Mouse (Mus musculus) forebrain, embryonic 13.5 days (tissue): ENCODE results near the gene Gm11985. TPM values are rescaled to one million over a fixed set of nuclear protein-coding genes. Genes with fewer than 3 reads are reported as not detected.

ENCODE experiments used
- ATAC-seq: fragments of 200-750 bp; cut with Nextera tagmentation; 2 replicates; pipeline ENCODE4 v1.8.0; 2017
- H3K27ac ChIP-seq: fragments of 300-500 bp; sonication (generic); 2 replicates; pipeline ENCODE4 v1.5.1; 2015; ENCODE audit warnings: inconsistent platforms, mild to moderate bottlenecking, moderate library complexity
- H3K27me3 ChIP-seq: fragments of 300-500 bp; sonication (generic); 2 replicates; pipeline ENCODE4 v1.6.1; 2015; ENCODE audit warnings: mild to moderate bottlenecking, inconsistent platforms
- H3K36me3 ChIP-seq: fragments of 300-500 bp; sonication (generic); 2 replicates; pipeline ENCODE4 v1.6.1; 2015; ENCODE audit warnings: mild to moderate bottlenecking, inconsistent platforms; ENCODE audit not compliant: poor library complexity, severe bottlenecking
- H3K4me1 ChIP-seq: fragments of 300-500 bp; sonication (generic); 2 replicates; pipeline ENCODE4 v1.6.1; 2015; ENCODE audit warnings: inconsistent platforms
- H3K4me2 ChIP-seq: fragments of 300-500 bp; sonication (generic); 2 replicates; pipeline ENCODE4 v1.6.1; 2015; ENCODE audit warnings: inconsistent platforms, mild to moderate bottlenecking, moderate library complexity
- H3K4me3 ChIP-seq: fragments of 300-500 bp; sonication (generic); 2 replicates; pipeline ENCODE4 v1.5.1; 2015; ENCODE audit warnings: mild to moderate bottlenecking, inconsistent platforms
- H3K9ac ChIP-seq: fragments of 300-500 bp; sonication (generic); 2 replicates; pipeline ENCODE4 v1.6.1; 2015; ENCODE audit warnings: mild to moderate bottlenecking, inconsistent platforms
- H3K9me3 ChIP-seq: fragments of 300-500 bp; sonication (generic); replicated peaks from 2 replicates; pipeline ENCODE4 v1.6.1; 2016; ENCODE audit warnings: inconsistent platforms
- WGBS: fragments of 180-500 bp; shearing (Covaris S2); methylation state at CpG from one replicate; pipeline ENCODE4 v1.1.7; 2015; 5-methylcytosine and 5-hydroxymethylcytosine counted together
- polyA plus RNA-seq: library from polyadenylated mRNA; unstranded; fragments of >200 nt; fragmentation: Nextera tagmentation; extraction: Ambion mirVana; gene quantifications from 2 replicates; pipeline ENCODE4 v1.2.1, GENCODE M21; 2015

The Gm11985 gene
- polyA plus RNA-seq, 1 experiment from 2014 or later = not detected

GRCm38 (mm10) chr11:7173664-7174063 is 14.7 kb downstream of the Gm11985 start:
- Histone ChIP-seq H3K9me3 (no peaks in the 10 kb centered on the region), H3K27ac (no peak overlapping the region), H3K36me3 (no peaks in the 10 kb centered on the region), H3K9ac (no peak overlapping the region), H3K4me2 (no peak overlapping the region), H3K4me1 (no peaks in the 10 kb centered on the region), H3K4me3 (no peak overlapping the region), H3K27me3 (no peaks in the 10 kb centered on the region)
- WGBS = 80% methylated on average over 6 of the region's 6 CpGs
- no peak for ATAC-seq

- WGBS = 95% methylated on average over 1 of the region's 1 CpGs
- no peaks in the 10 kb centered on the region for H3K36me3 ChIP-seq
- H3K4me3 ChIP-seq = no peak overlapping the region
- H3K9me3 ChIP-seq = no peaks in the 10 kb centered on the region
- ATAC-seq = no peak
- H3K27me3 ChIP-seq = no peaks in the 10 kb centered on the region
- H3K9ac ChIP-seq = no peak overlapping the region
- no peak overlapping the region for H3K4me2 ChIP-seq
- no peaks in the 10 kb centered on the region for H3K4me1 ChIP-seq
- H3K27ac ChIP-seq = no peak overlapping the region
Observed at GRCm38 (mm10) chr11:7169645-7170044, 18.7 kb downstream of the Gm11985 start.

GRCm38 (mm10) chr11:7164416-7164815 is 24.0 kb downstream of the Gm11985 start:
- Histone ChIP-seq H3K9ac (no peak overlapping the region), H3K9me3 (no peaks in the 10 kb centered on the region), H3K27me3 (no peaks in the 10 kb centered on the region), H3K4me3 (no peak overlapping the region), H3K27ac (no peak overlapping the region), H3K36me3 (no peaks in the 10 kb centered on the region), H3K4me2 (no peak overlapping the region), H3K4me1 (peaks cover 10% of the 10 kb centered on the region; the same call in 1 of the 2 replicates)
- WGBS = 24% methylated on average over 4 of the region's 4 CpGs
- ATAC-seq = no peak

GRCm38 (mm10) chr11:7161502-7162174 is 26.7 kb downstream of the Gm11985 start:
- ATAC-seq = peak; percentile 49
- H3K36me3 ChIP-seq = no peaks in the 10 kb centered on the region
- H3K4me2 ChIP-seq = no peak overlapping the region
- 77% methylated on average over 8 of the region's 8 CpGs for WGBS
- H3K27ac ChIP-seq = no peak overlapping the region
- no peak overlapping the region for H3K9ac ChIP-seq
- no peaks in the 10 kb centered on the region for H3K9me3 ChIP-seq
- H3K4me3 ChIP-seq = no peak overlapping the region
- no peaks in the 10 kb centered on the region for H3K27me3 ChIP-seq
- H3K4me1 ChIP-seq = peaks cover 10% of the 10 kb centered on the region; the same call in 1 of the 2 replicates

GRCm38 (mm10) chr11:7160637-7161101 is 27.7 kb downstream of the Gm11985 start:
- Histone ChIP-seq H3K4me3 (no peak overlapping the region), H3K4me2 (no peak overlapping the region), H3K36me3 (no peaks in the 10 kb centered on the region), H3K4me1 (peaks cover 10% of the 10 kb centered on the region; the same call in 1 of the 2 replicates), H3K27me3 (no peaks in the 10 kb centered on the region), H3K27ac (no peak overlapping the region), H3K9ac (no peak overlapping the region), H3K9me3 (no peaks in the 10 kb centered on the region)
- 38% methylated on average over 4 of the region's 4 CpGs for WGBS
- ATAC-seq = peak; percentile 52; the same call in 1 of the 2 replicates

- peaks cover 10% of the 10 kb centered on the region; the same call in 1 of the 2 replicates for H3K4me1 ChIP-seq
- H3K4me3 ChIP-seq = no peak overlapping the region
- WGBS = 82% methylated on average over 6 of the region's 6 CpGs
- H3K27ac ChIP-seq = no peak overlapping the region
- H3K9me3 ChIP-seq = no peaks in the 10 kb centered on the region
- H3K27me3 ChIP-seq = no peaks in the 10 kb centered on the region
- H3K36me3 ChIP-seq = no peaks in the 10 kb centered on the region
- no peak overlapping the region for H3K4me2 ChIP-seq
- H3K9ac ChIP-seq = no peak overlapping the region
- no peak for ATAC-seq
Observed at GRCm38 (mm10) chr11:7160146-7160545, 28.2 kb downstream of the Gm11985 start.

- no peak overlapping the region for H3K27ac ChIP-seq
- H3K9ac ChIP-seq = no peak overlapping the region
- H3K27me3 ChIP-seq = no peaks in the 10 kb centered on the region
- H3K36me3 ChIP-seq = no peaks in the 10 kb centered on the region
- H3K4me1 ChIP-seq = peaks cover 6% of the 10 kb centered on the region; the same call in 1 of the 2 replicates
- no peak overlapping the region for H3K4me3 ChIP-seq
- 78% methylated on average over 6 of the region's 6 CpGs for WGBS
- no peaks in the 10 kb centered on the region for H3K9me3 ChIP-seq
- H3K4me2 ChIP-seq = no peak overlapping the region
- no peak for ATAC-seq
Observed at GRCm38 (mm10) chr11:7158196-7158595, 30.2 kb downstream of the Gm11985 start.

GRCm38 (mm10) chr11:7156427-7156826 is 31.9 kb downstream of the Gm11985 start:
- Histone ChIP-seq H3K4me3 (no peak overlapping the region), H3K4me1 (peaks cover 6% of the 10 kb centered on the region; the same call in 1 of the 2 replicates), H3K9ac (no peak overlapping the region), H3K9me3 (no peaks in the 10 kb centered on the region), H3K4me2 (no peak overlapping the region), H3K27ac (no peak overlapping the region), H3K36me3 (no peaks in the 10 kb centered on the region), H3K27me3 (no peaks in the 10 kb centered on the region)
- WGBS = 82% methylated on average over 4 of the region's 4 CpGs
- ATAC-seq = no peak

GRCm38 (mm10) chr11:7153081-7153480 is 35.3 kb downstream of the Gm11985 start:
- H3K27me3 ChIP-seq = no peaks in the 10 kb centered on the region
- H3K4me1 ChIP-seq = no peaks in the 10 kb centered on the region
- ATAC-seq = no peak
- H3K27ac ChIP-seq = no peak overlapping the region
- no peaks in the 10 kb centered on the region for H3K9me3 ChIP-seq
- H3K9ac ChIP-seq = no peak overlapping the region
- no peak overlapping the region for H3K4me3 ChIP-seq
- 83% methylated on average over 8 of the region's 8 CpGs for WGBS
- no peaks in the 10 kb centered on the region for H3K36me3 ChIP-seq
- H3K4me2 ChIP-seq = no peak overlapping the region

GRCm38 (mm10) chr11:7152371-7152770 is 36.0 kb downstream of the Gm11985 start:
- Histone ChIP-seq H3K9ac (no peak overlapping the region), H3K27me3 (no peaks in the 10 kb centered on the region), H3K36me3 (no peaks in the 10 kb centered on the region), H3K4me3 (no peak overlapping the region), H3K4me1 (no peaks in the 10 kb centered on the region), H3K9me3 (no peaks in the 10 kb centered on the region), H3K4me2 (no peak overlapping the region), H3K27ac (no peak overlapping the region)
- WGBS = 92% methylated on average over 12 of the region's 12 CpGs
- no peak for ATAC-seq

GRCm38 (mm10) chr11:7150511-7150910 is 37.9 kb downstream of the Gm11985 start:
- Histone ChIP-seq H3K27ac (no peak overlapping the region), H3K27me3 (no peaks in the 10 kb centered on the region), H3K4me2 (no peak overlapping the region), H3K36me3 (no peaks in the 10 kb centered on the region), H3K9ac (no peak overlapping the region), H3K9me3 (no peaks in the 10 kb centered on the region), H3K4me3 (no peak overlapping the region), H3K4me1 (no peaks in the 10 kb centered on the region)
- 87% methylated on average over 8 of the region's 8 CpGs for WGBS
- 0 out of 2 replicates have a peak, but pooled peaks have one; percentile 42 for ATAC-seq

- 83% methylated on average over 7 of the region's 7 CpGs for WGBS
- Histone ChIP-seq H3K4me3 (no peak overlapping the region), H3K9ac (no peak overlapping the region), H3K9me3 (no peaks in the 10 kb centered on the region), H3K27ac (no peak overlapping the region), H3K27me3 (no peaks in the 10 kb centered on the region), H3K4me2 (no peak overlapping the region), H3K4me1 (no peaks in the 10 kb centered on the region), H3K36me3 (no peaks in the 10 kb centered on the region)
- no peak for ATAC-seq
Observed at GRCm38 (mm10) chr11:7149471-7149870, 38.9 kb downstream of the Gm11985 start.

GRCm38 (mm10) chr11:7147945-7148344 is 40.4 kb downstream of the Gm11985 start:
- Histone ChIP-seq H3K9ac (no peak overlapping the region), H3K27ac (no peak overlapping the region), H3K4me1 (no peaks in the 10 kb centered on the region), H3K36me3 (no peaks in the 10 kb centered on the region), H3K27me3 (no peaks in the 10 kb centered on the region), H3K9me3 (no peaks in the 10 kb centered on the region), H3K4me2 (no peak overlapping the region), H3K4me3 (no peak overlapping the region)
- 95% methylated on average over 7 of the region's 7 CpGs for WGBS
- no peak for ATAC-seq
